In the genomic region with DNA sequence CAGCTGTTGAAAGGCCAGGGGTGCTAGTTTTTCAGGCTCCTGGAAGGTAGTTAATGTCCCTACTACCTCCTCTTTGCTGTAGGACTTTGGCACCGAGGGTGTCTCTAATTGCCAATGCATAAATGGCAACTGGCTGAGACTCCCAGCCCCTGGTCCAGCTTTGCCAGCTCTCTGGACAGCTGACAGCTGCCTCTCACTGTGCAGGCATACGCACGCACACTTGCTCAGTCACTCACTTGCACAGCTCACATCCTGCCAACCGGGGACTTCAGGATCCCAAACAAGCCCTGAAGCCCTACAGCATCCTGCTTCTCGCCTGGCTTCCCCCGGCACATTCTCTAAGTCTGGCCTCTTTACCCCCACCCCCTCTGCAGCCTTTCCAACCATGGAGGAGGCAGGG, we compare ENCODE assay signal across 14 mouse cellular contexts.
DNase-seq lines count a peak whose midpoint lies in the region; ATAC-seq lines count a peak whose summit lies in the region.
"Had no signal": no experiment of that assay in that cellular context is flagged by ENCODE, and none has a peak within 500 bp of the region (broad histone marks: within the 10 kb centered on the region; RNA-seq: fewer than 3 reads in every experiment).

No protein-coding gene starts in this region.

- H3K36me3 ChIP-seq in embryonic facial prominence, embryonic 14.5 days (ENCODE audit: control insufficient read depth, insufficient read depth, low read length): no peaks in the 10 kb centered on the region
- H3K36me3 ChIP-seq in embryonic facial prominence, embryonic 10.5 days (replicated peaks): no peaks in the 10 kb centered on the region
- H3K36me3 ChIP-seq in hindbrain, embryonic 15.5 days: no peaks in the 10 kb centered on the region
- no peaks in the 10 kb centered on the region for H3K36me3 ChIP-seq in hindbrain, embryonic 11.5 days (ENCODE audit: control insufficient read depth, insufficient read depth, low read length)
- no peaks in the 10 kb centered on the region for H3K36me3 ChIP-seq in liver, embryonic 11.5 days (ENCODE audit: control insufficient read depth, insufficient read depth, low read length)
- H3K36me3 ChIP-seq: limb, embryonic 15.5 days; lung, embryonic 15.5 days had no signal

- no peak overlapping the region for H3K4me2 ChIP-seq in embryonic facial prominence, embryonic 14.5 days (ENCODE audit: low read depth, low read length)
- H3K4me2 ChIP-seq in hindbrain, embryonic 15.5 days: no peak overlapping the region
- no peak overlapping the region for H3K4me2 ChIP-seq in hindbrain, embryonic 11.5 days (replicated peaks; ENCODE audit: low read depth, low read length)
- H3K4me2 ChIP-seq in liver, embryonic 11.5 days: no peak overlapping the region
- H3K4me2 ChIP-seq: limb, embryonic 15.5 days; lung, embryonic 15.5 days had no signal

- peak; percentile 48; the same call in 1 of the 2 replicates for ATAC-seq in embryonic facial prominence, embryonic 14.5 days (ENCODE audit: low read depth)
- ATAC-seq in hindbrain, embryonic 15.5 days (ENCODE audit: low FRiP score, low read depth): peak; percentile 61; the same call in 1 of the 2 replicates
- no peak for ATAC-seq in hindbrain, embryonic 11.5 days (ENCODE audit: low FRiP score)
- no peak for ATAC-seq in liver, embryonic 11.5 days (replicated peaks; ENCODE audit: low FRiP score)
- no peak for ATAC-seq in inflammation-experienced regulatory T-cells, adult 6 months

- H3K9me3 ChIP-seq in embryonic facial prominence, embryonic 14.5 days (ENCODE audit: control insufficient read depth, low read length): no peaks in the 10 kb centered on the region
- H3K9me3 ChIP-seq in embryonic facial prominence, embryonic 10.5 days: no peaks in the 10 kb centered on the region
- no peaks in the 10 kb centered on the region for H3K9me3 ChIP-seq in hindbrain, embryonic 15.5 days
- no peaks in the 10 kb centered on the region for H3K9me3 ChIP-seq in hindbrain, embryonic 11.5 days (ENCODE audit: control insufficient read depth, low read length)
- no peaks in the 10 kb centered on the region for H3K9me3 ChIP-seq in liver, embryonic 11.5 days (ENCODE audit: control insufficient read depth, low read length)
- H3K9me3 ChIP-seq: limb, embryonic 15.5 days; lung, embryonic 15.5 days had no signal

- WGBS in embryonic facial prominence, embryonic 14.5 days: 47% methylated on average over 6 of the region's 6 CpGs
- WGBS in embryonic facial prominence, embryonic 10.5 days: 54% methylated on average over 6 of the region's 6 CpGs
- WGBS in hindbrain, embryonic 15.5 days: 62% methylated on average over 6 of the region's 6 CpGs
- 80% methylated on average over 6 of the region's 6 CpGs for WGBS in hindbrain, embryonic 11.5 days
- 77% methylated on average over 6 of the region's 6 CpGs for WGBS in liver, embryonic 11.5 days

- H3K27ac ChIP-seq in embryonic facial prominence, embryonic 14.5 days (replicated peaks; ENCODE audit: low read depth, low read length): no peak overlapping the region
- H3K27ac ChIP-seq in embryonic facial prominence, embryonic 10.5 days (replicated peaks): no peak overlapping the region
- no peak overlapping the region for H3K27ac ChIP-seq in hindbrain, embryonic 15.5 days (replicated peaks)
- H3K27ac ChIP-seq in hindbrain, embryonic 11.5 days (ENCODE audit: low read depth, low read length): no peak overlapping the region
- no peak overlapping the region for H3K27ac ChIP-seq in liver, embryonic 11.5 days (ENCODE audit: low read depth, low read length)
- H3K27ac ChIP-seq: heart, adult 2 months; limb, embryonic 15.5 days; lung, embryonic 15.5 days had no signal

- H3K27me3 ChIP-seq in embryonic facial prominence, embryonic 14.5 days (replicated peaks; ENCODE audit: control insufficient read depth, insufficient read depth, low read length): no peaks in the 10 kb centered on the region
- H3K27me3 ChIP-seq in embryonic facial prominence, embryonic 10.5 days (replicated peaks; ENCODE audit: low read depth, poor library complexity, severe bottlenecking): peaks cover 36% of the 10 kb centered on the region
- peaks cover 9% of the 10 kb centered on the region; the same call in 1 of the 2 replicates for H3K27me3 ChIP-seq in hindbrain, embryonic 15.5 days
- no peaks in the 10 kb centered on the region; the same call in 1 of the 2 replicates for H3K27me3 ChIP-seq in hindbrain, embryonic 11.5 days (ENCODE audit: control insufficient read depth, insufficient read depth, low read length)
- H3K27me3 ChIP-seq in liver, embryonic 11.5 days (replicated peaks; ENCODE audit: control insufficient read depth, insufficient read depth, low read length): no peaks in the 10 kb centered on the region
- H3K27me3 ChIP-seq: lung, embryonic 15.5 days had no signal

- H3K4me3 ChIP-seq in embryonic facial prominence, embryonic 14.5 days (ENCODE audit: low read depth, low read length): no peak overlapping the region
- H3K4me3 ChIP-seq in embryonic facial prominence, embryonic 10.5 days: no peak overlapping the region
- H3K4me3 ChIP-seq in hindbrain, embryonic 15.5 days: no peak overlapping the region
- H3K4me3 ChIP-seq in hindbrain, embryonic 11.5 days (ENCODE audit: low read depth, low read length): no peak overlapping the region
- H3K4me3 ChIP-seq in liver, embryonic 11.5 days (ENCODE audit: low read depth, low read length): no peak overlapping the region
- H3K4me3 ChIP-seq: heart, adult 2 months; limb, embryonic 15.5 days; lung, embryonic 15.5 days had no signal

- peak; percentile 52 for DNase-seq in embryonic facial prominence, embryonic 14.5 days (ENCODE audit: low spot score)
- no peak for DNase-seq in embryonic facial prominence, embryonic 10.5 days (ENCODE audit: low spot score)
- DNase-seq in hindbrain, embryonic 11.5 days (ENCODE audit: low spot score): no peak
- peak; percentile 13 for DNase-seq in Muller cell, postnatal 12 days (ENCODE audit: inconsistent ontology term)
- DNase-seq in layer of hippocampus, adult 8-10 months (ENCODE audit: low spot score in 2 of 2): peak; percentile 24 to 45
- DNase-seq in liver, embryonic 11.5 days (ENCODE audit: low spot score): no peak
- DNase-seq: adrenal gland, postnatal 25 days; heart, postnatal 36 days; kidney, adult 8-10 months had no signal

- no peak overlapping the region for H3K9ac ChIP-seq in embryonic facial prominence, embryonic 14.5 days (ENCODE audit: low read depth, low read length)
- no peak overlapping the region for H3K9ac ChIP-seq in hindbrain, embryonic 15.5 days
- H3K9ac ChIP-seq in hindbrain, embryonic 11.5 days (ENCODE audit: low read depth, low read length): no peak overlapping the region
- no peak overlapping the region for H3K9ac ChIP-seq in liver, embryonic 11.5 days (ENCODE audit: low read depth, low read length)
- H3K9ac ChIP-seq: limb, embryonic 15.5 days; lung, embryonic 15.5 days had no signal

- no peaks in the 10 kb centered on the region for H3K4me1 ChIP-seq in embryonic facial prominence, embryonic 14.5 days (ENCODE audit: control insufficient read depth, insufficient read depth, low read length)
- peaks cover 28% of the 10 kb centered on the region for H3K4me1 ChIP-seq in embryonic facial prominence, embryonic 10.5 days
- H3K4me1 ChIP-seq in hindbrain, embryonic 15.5 days (replicated peaks): peaks cover 9% of the 10 kb centered on the region
- no peaks in the 10 kb centered on the region; the same call in 1 of the 2 replicates for H3K4me1 ChIP-seq in hindbrain, embryonic 11.5 days (replicated peaks; ENCODE audit: control insufficient read depth, insufficient read depth, low read length)
- H3K4me1 ChIP-seq in liver, embryonic 11.5 days (replicated peaks; ENCODE audit: control insufficient read depth, insufficient read depth, low read length): no peaks in the 10 kb centered on the region
- H3K4me1 ChIP-seq: limb, embryonic 15.5 days; lung, embryonic 15.5 days had no signal

Comparison
In these comparisons a context has a peak if more than half of its experiments do, and no peak if none do; other contexts are left out.
1. ATAC-seq: peak in embryonic facial prominence, embryonic 14.5 days (single experiment) and hindbrain, embryonic 15.5 days (single experiment); none in hindbrain, embryonic 11.5 days (single experiment), liver, embryonic 11.5 days (single experiment) and inflammation-experienced regulatory T-cells, adult 6 months (single experiment).
2. DNase-seq: peak in embryonic facial prominence, embryonic 14.5 days (single experiment), Muller cell, postnatal 12 days (single experiment) and layer of hippocampus, adult 8-10 months (2 of 2); none in embryonic facial prominence, embryonic 10.5 days (single experiment), hindbrain, embryonic 11.5 days (single experiment) and liver, embryonic 11.5 days (single experiment).